Mouse (Mus musculus) lung, postnatal 0 days (tissue): ENCODE data around the gene Atp4a. TPM values are rescaled to one million over a fixed set of nuclear protein-coding genes. Genes with fewer than 3 reads are reported as not detected.

Experiments used
- ATAC-seq: fragments of 200-750 bp; cut with Nextera tagmentation; 2 replicates; pipeline ENCODE4 v1.8.0; 2017; ENCODE audit warnings: moderate library complexity
- DNase-seq: peaks from one replicate; pipeline ENCODE4 v3.0.0-alpha.2; 2016; ENCODE audit warnings: low spot score
- H3K27ac ChIP-seq: fragments of 300-500 bp; sonication (generic); 2 replicates; pipeline ENCODE4 v1.5.1; 2014; ENCODE audit warnings: antibody characterized with exemption, mild to moderate bottlenecking, low read length, mixed read lengths
- H3K27me3 ChIP-seq: fragments of 300-500 bp; sonication (generic); replicated peaks from 2 replicates; pipeline ENCODE4 v1.6.1; 2014; ENCODE audit warnings: low read length, mixed read lengths; ENCODE audit not compliant: insufficient read depth
- H3K36me3 ChIP-seq: fragments of 300-500 bp; sonication (generic); 2 replicates; pipeline ENCODE4 v1.6.1; 2014; ENCODE audit warnings: low read length, mixed read lengths; ENCODE audit not compliant: insufficient read depth
- H3K4me1 ChIP-seq: fragments of 300-500 bp; sonication (generic); 2 replicates; pipeline ENCODE4 v1.6.1; 2014; ENCODE audit warnings: antibody characterized with exemption, low read depth, low read length, mixed read lengths; ENCODE audit not compliant: insufficient read depth
- H3K4me2 ChIP-seq: fragments of 300-500 bp; sonication (generic); replicated peaks from 2 replicates; pipeline ENCODE4 v1.6.1; 2014; ENCODE audit warnings: low read depth, mild to moderate bottlenecking, low read length, moderate library complexity, mixed read lengths
- H3K4me3 ChIP-seq: fragments of 300-500 bp; sonication (generic); 2 replicates; pipeline ENCODE4 v1.5.1; 2014; ENCODE audit warnings: low read depth, low read length
- H3K9ac ChIP-seq: fragments of 300-500 bp; sonication (generic); replicated peaks from 2 replicates; pipeline ENCODE4 v1.6.1; 2014; ENCODE audit warnings: low read depth, mild to moderate bottlenecking
- H3K9me3 ChIP-seq: fragments of 300-500 bp; sonication (generic); 2 replicates; pipeline ENCODE4 v1.6.1; 2016; ENCODE audit warnings: low read length, mixed read lengths
- CTCF ChIP-seq: IDR thresholded peaks from 2 replicates; pipeline ENCODE4 v1.5.1; 2016; ENCODE audit warnings: antibody characterized with exemption, mild to moderate bottlenecking
- EP300 ChIP-seq: IDR thresholded peaks from 2 replicates; pipeline ENCODE4 v1.6.1; 2016; ENCODE audit warnings: antibody characterized with exemption, mild to moderate bottlenecking, control low read depth
- WGBS: fragments of 180-500 bp; shearing (Covaris S2); extraction: QIAGEN DNeasy Blood & Tissue Kit; methylation state at CpG from one replicate; pipeline ENCODE4 v1.1.7; 2014; 5-methylcytosine and 5-hydroxymethylcytosine counted together
- polyA plus RNA-seq: library from polyadenylated mRNA; unstranded; fragments of >200 nt; fragmentation: Nextera tagmentation; extraction: Ambion mirVana; gene quantifications from 2 replicates; pipeline ENCODE4 v1.2.1, GENCODE M21; 2015

Gene Atp4a
- polyA plus RNA-seq, 1 experiment from 2014 or later = not detected

DNA sequence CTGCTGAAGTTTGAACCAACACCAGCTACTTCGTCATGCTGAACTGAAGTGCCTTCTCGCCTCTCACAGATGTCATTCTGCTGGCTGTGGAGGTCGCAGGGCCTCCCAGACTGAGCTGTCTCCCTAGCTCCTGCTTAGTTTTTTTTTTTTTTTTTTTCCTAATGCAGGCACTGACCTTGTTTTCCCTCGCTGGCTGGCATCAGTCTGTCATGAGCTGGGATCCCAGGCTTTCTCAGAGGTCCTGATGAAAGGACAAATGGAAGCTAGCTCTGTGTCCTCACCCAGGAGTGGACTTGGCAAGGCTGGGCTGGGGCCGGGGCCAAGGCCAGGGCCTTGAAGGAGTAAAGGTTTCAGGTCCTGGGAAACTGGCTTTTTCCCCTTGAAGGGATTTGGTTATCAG, 30.1 kb upstream of the Atp4a start:
- WGBS = 40% methylated on average over 5 of the region's 5 CpGs
- H3K27ac ChIP-seq = no peak overlapping the region

DNA sequence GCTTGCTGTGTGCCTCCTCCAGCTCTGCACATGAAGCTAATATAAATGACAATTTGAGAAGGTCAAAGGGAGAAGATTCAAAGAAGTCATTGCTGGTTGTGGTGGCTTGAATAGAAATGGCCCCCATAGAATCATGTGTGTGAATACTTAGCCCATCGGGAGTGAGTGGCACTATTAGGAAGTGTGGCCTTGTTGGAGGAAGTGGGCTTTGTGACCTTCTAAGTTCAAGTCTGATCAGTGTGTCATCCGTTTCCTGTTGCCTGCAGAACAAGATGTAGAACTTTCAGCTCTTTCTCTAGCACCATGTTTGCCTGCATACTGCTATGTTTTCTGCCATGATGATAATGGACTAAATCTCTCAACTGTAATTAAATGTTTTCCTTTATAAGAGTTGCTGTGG, 28.6 kb upstream of the Atp4a start:
- H3K4me3 ChIP-seq = no peak overlapping the region
- no peaks in the 10 kb centered on the region for H3K36me3 ChIP-seq
- H3K9ac ChIP-seq = no peak overlapping the region
- no peak overlapping the region for H3K27ac ChIP-seq
- ATAC-seq = no peak
- WGBS = 59% methylated on average over 2 of the region's 2 CpGs
- H3K4me2 ChIP-seq = no peak overlapping the region
- H3K9me3 ChIP-seq = no peaks in the 10 kb centered on the region
- DNase-seq = no peak
- TF ChIP-seq CTCF = no peak
- no peak for TF ChIP-seq EP300
- H3K27me3 ChIP-seq = no peaks in the 10 kb centered on the region
- H3K4me1 ChIP-seq = no peaks in the 10 kb centered on the region

More for the DNA sequence above, 30.1 kb upstream of the Atp4a start:
- ATAC-seq (no peak), DNase-seq (no peak)
- no peak overlapping the region for H3K4me3 ChIP-seq
- H3K27me3 ChIP-seq = no peaks in the 10 kb centered on the region
- no peaks in the 10 kb centered on the region for H3K4me1 ChIP-seq
- H3K36me3 ChIP-seq = no peaks in the 10 kb centered on the region
- H3K9ac ChIP-seq = no peak overlapping the region
- TF ChIP-seq EP300 (no peak), CTCF (no peak)
- H3K4me2 ChIP-seq = no peak overlapping the region
- H3K9me3 ChIP-seq = no peaks in the 10 kb centered on the region

DNA sequence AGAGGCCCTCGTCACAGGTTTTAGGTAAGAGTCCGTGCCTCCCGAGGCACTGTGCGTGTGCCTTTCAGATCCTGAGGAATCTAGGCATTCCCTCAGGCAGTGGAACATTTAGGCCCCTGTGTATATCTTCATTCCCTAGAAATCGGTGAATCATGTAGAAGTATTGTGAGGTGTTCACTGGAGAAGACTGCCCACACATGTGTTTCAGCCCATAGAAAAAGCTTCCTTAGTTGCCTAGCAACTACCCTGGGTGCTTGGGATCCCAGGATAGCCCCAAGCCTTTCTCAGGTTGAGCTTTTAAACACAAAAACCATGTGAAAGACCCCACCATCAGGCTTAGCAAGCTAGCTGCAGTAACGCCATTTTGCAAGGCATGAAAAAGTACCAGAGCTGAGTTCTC, 23.7 kb upstream of the Atp4a start:
- ATAC-seq (peak; percentile 52), DNase-seq (peak; percentile 18)
- no peak for TF ChIP-seq EP300
- TF ChIP-seq CTCF = no peak
- H3K4me3 ChIP-seq = no peak overlapping the region
- H3K9ac ChIP-seq = no peak overlapping the region
- no peak overlapping the region for H3K4me2 ChIP-seq
- no peak overlapping the region for H3K27ac ChIP-seq
- H3K4me1 ChIP-seq = no peaks in the 10 kb centered on the region
- H3K27me3 ChIP-seq = no peaks in the 10 kb centered on the region
- H3K36me3 ChIP-seq = no peaks in the 10 kb centered on the region
- 50% methylated on average over 6 of the region's 6 CpGs for WGBS
- no peaks in the 10 kb centered on the region for H3K9me3 ChIP-seq

DNA sequence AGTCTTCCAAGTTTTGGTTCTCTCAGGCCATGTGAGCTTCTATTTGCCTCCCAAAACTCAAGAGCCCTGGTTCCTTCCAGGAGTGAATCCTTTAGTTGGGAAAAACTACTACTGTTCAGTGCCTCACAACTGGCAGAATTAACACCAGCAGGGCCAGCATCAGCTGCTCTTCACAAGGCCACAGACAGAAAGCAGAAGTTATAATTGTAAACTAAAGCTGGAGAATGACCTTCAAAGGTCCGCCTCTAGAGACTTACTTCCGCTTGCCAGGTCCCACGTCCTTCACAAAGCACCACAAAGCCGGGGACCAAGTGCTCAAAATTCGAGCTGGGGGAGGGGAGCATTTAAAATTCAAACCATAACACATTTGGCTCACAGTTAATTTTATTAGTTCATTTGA, 13.9 kb upstream of the Atp4a start:
- ATAC-seq (no peak), DNase-seq (peak; percentile 32)
- no peak for TF ChIP-seq CTCF
- no peak for TF ChIP-seq EP300
- no peaks in the 10 kb centered on the region for H3K27me3 ChIP-seq
- H3K4me1 ChIP-seq = 0 out of 2 replicates have a peak, but pooled peaks cover 3% of the 10 kb centered on the region
- H3K4me3 ChIP-seq = no peak overlapping the region
- 48% methylated on average over 5 of the region's 5 CpGs for WGBS
- no peak overlapping the region for H3K4me2 ChIP-seq
- no peaks in the 10 kb centered on the region for H3K9me3 ChIP-seq
- H3K27ac ChIP-seq = no peak overlapping the region
- H3K36me3 ChIP-seq = no peaks in the 10 kb centered on the region
- no peak overlapping the region for H3K9ac ChIP-seq

DNA sequence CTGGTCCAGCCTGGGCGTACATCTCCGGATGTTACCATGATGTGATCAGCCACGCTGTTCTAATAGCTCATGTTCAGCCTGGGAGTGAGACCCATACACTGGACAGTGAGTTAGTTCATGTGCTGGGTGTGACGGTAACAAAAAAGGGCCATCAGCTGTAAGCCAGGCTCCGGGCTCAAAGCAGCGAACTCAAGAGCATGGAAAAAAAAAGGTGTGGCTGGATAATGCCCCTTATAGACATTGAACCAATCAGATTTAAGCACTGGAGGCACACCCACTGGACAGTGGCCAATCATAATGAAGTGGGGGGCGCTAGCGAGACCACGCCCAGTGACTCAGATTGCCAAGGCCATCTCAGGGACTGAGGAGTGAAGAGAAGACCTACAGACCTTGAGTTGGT, 13.4 kb upstream of the Atp4a start, which contains the start of gene 2200002J24Rik:
2200002J24Rik (plus strand) TSS at position 338 of the 400 bp plus-strand sequence.
- ATAC-seq (peak; percentile 41), DNase-seq (peak; percentile 68)
- Histone ChIP-seq H3K4me3 (no peak within 1 kb of the TSS), H3K27ac (no peak within 1 kb of the TSS), H3K27me3 (no peaks in the 10 kb centered on the region), H3K9me3 (no peaks in the 10 kb centered on the region), H3K9ac (no peak within 1 kb of the TSS), H3K4me1 (0 out of 2 replicates have a peak, but pooled peaks cover 3% of the 10 kb centered on the region), H3K4me2 (no peak within 1 kb of the TSS), H3K36me3 (no peaks in the 10 kb centered on the region)
- WGBS = 33% methylated on average over 9 of the region's 9 CpGs
- TF ChIP-seq EP300 (no peak), CTCF (no peak)

DNA sequence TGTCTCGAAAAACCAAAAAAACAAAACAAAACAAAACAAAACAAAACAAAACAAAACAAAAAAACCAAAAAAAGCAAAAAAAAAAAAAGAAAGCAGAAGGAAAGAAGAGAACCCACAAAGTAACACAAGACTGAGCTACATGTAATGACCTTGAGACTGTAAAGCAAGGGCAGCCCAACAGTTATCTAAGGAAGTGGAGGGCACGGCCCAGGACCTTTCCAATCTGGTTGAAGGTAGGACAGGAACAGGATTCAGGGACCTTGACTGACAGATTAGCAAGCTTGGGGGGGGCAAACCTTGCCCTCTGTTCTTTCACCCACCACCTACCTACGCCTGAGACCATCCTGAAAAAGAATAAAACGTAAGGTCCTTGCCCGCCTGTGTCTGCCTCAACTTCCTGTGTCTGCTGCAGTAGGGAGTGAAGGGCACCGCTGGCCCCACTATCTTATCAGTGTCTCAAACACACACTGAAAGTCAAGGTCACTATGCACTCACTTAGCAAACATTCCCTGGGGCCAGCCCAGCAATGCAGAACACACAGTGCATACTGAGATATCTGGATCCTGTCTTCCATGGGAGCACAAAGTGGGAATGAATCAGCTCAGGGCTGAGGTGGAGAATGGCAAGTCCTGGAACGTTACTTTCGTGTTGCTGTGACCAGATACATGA, 5.7 kb upstream of the Atp4a start:
- no peak for TF ChIP-seq EP300
- no peak for TF ChIP-seq CTCF
- no peak for ATAC-seq
- H3K27ac ChIP-seq = no peak overlapping the region

More for the DNA sequence above, 5.7 kb upstream of the Atp4a start:
- Histone ChIP-seq H3K36me3 (no peaks in the 10 kb centered on the region), H3K4me3 (no peak overlapping the region), H3K9me3 (no peaks in the 10 kb centered on the region), H3K27me3 (no peaks in the 10 kb centered on the region), H3K4me2 (no peak overlapping the region), H3K4me1 (no peaks in the 10 kb centered on the region), H3K9ac (no peak overlapping the region)
- DNase-seq = no peak
- WGBS = 40% methylated on average over 7 of the region's 8 CpGs
